Mouse (Mus musculus): Measurements from ENCODE around the gene Lonp1. TPM values are rescaled to one million over a fixed set of nuclear protein-coding genes. Genes with fewer than 3 reads are reported as not detected.

The Lonp1 gene
- polyA plus RNA-seq, 1 experiment, result 23.5 TPM

- Histone ChIP-seq H3K27me3 (ENCODE audit: control insufficient read depth, insufficient read depth, low read length) (no peaks in the 10 kb centered on the region), H3K36me3 (ENCODE audit: control insufficient read depth, insufficient read depth, low read length) (peaks cover 5% of the 10 kb centered on the region), H3K27ac (ENCODE audit: control insufficient read depth, insufficient read depth, low read depth, low read length) (no peak overlapping the region), H3K4me3 (ENCODE audit: control insufficient read depth, low read depth, low read length) (no peak overlapping the region), H3K4me1 (ENCODE audit: control insufficient read depth, insufficient read depth, low read length) (no peaks in the 10 kb centered on the region; the same call in 1 of the 2 replicates)
- TF ChIP-seq POLR2A (IDR thresholded peaks at IDR 0.05; ENCODE audit: control insufficient read depth, low read depth, low read length), result no peak
- no peak for TF ChIP-seq CTCF (IDR thresholded peaks at IDR 0.05; ENCODE audit: control insufficient read depth, insufficient read depth, insufficient replicate concordance, low read depth, low read length)
These were observed 54.5 kb downstream of the Lonp1 start for GRCm38 (mm10) chr17:56572154-56572553.

GRCm38 (mm10) chr17:56570287-56570686 is 56.4 kb downstream of the Lonp1 start:
- no peak overlapping the region for H3K4me3 ChIP-seq (ENCODE audit: control insufficient read depth, low read depth, low read length)
- no peaks in the 10 kb centered on the region for H3K27me3 ChIP-seq (ENCODE audit: control insufficient read depth, insufficient read depth, low read length)
- TF ChIP-seq CTCF (IDR thresholded peaks at IDR 0.05; ENCODE audit: control insufficient read depth, insufficient read depth, insufficient replicate concordance, low read depth, low read length), result no peak
- H3K4me1 ChIP-seq (ENCODE audit: control insufficient read depth, insufficient read depth, low read length), result no peaks in the 10 kb centered on the region; the same call in 1 of the 2 replicates
- peaks cover 5% of the 10 kb centered on the region for H3K36me3 ChIP-seq (ENCODE audit: control insufficient read depth, insufficient read depth, low read length)
- no peak overlapping the region for H3K27ac ChIP-seq (ENCODE audit: control insufficient read depth, insufficient read depth, low read depth, low read length)

GRCm38 (mm10) chr17:56567370-56567769 is 59.3 kb downstream of the Lonp1 start:
- Histone ChIP-seq H3K27me3 (ENCODE audit: control insufficient read depth, insufficient read depth, low read length) (no peaks in the 10 kb centered on the region), H3K4me3 (ENCODE audit: control insufficient read depth, low read depth, low read length) (no peak overlapping the region), H3K27ac (ENCODE audit: control insufficient read depth, insufficient read depth, low read depth, low read length) (no peak overlapping the region), H3K36me3 (ENCODE audit: control insufficient read depth, insufficient read depth, low read length) (peaks cover 3% of the 10 kb centered on the region), H3K4me1 (ENCODE audit: control insufficient read depth, insufficient read depth, low read length) (no peaks in the 10 kb centered on the region; the same call in 1 of the 2 replicates)
- no peak for TF ChIP-seq POLR2A (IDR thresholded peaks at IDR 0.05; ENCODE audit: control insufficient read depth, low read depth, low read length)
- no peak for TF ChIP-seq CTCF (IDR thresholded peaks at IDR 0.05; ENCODE audit: control insufficient read depth, insufficient read depth, insufficient replicate concordance, low read depth, low read length)

GRCm38 (mm10) chr17:56566918-56567317 is 59.8 kb downstream of the Lonp1 start:
- Histone ChIP-seq H3K4me1 (ENCODE audit: control insufficient read depth, insufficient read depth, low read length) (no peaks in the 10 kb centered on the region), H3K4me3 (ENCODE audit: control insufficient read depth, low read depth, low read length) (no peak overlapping the region), H3K27ac (ENCODE audit: control insufficient read depth, insufficient read depth, low read depth, low read length) (no peak overlapping the region), H3K36me3 (ENCODE audit: control insufficient read depth, insufficient read depth, low read length) (peaks cover 3% of the 10 kb centered on the region), H3K27me3 (ENCODE audit: control insufficient read depth, insufficient read depth, low read length) (no peaks in the 10 kb centered on the region)
- TF ChIP-seq POLR2A (IDR thresholded peaks at IDR 0.05; ENCODE audit: control insufficient read depth, low read depth, low read length) (no peak), CTCF (IDR thresholded peaks at IDR 0.05; ENCODE audit: control insufficient read depth, insufficient read depth, insufficient replicate concordance, low read depth, low read length) (no peak)

GRCm38 (mm10) chr17:56566293-56566692 is 60.4 kb downstream of the Lonp1 start:
- no peak for TF ChIP-seq POLR2A (IDR thresholded peaks at IDR 0.05; ENCODE audit: control insufficient read depth, low read depth, low read length)
- no peak for TF ChIP-seq CTCF (IDR thresholded peaks at IDR 0.05; ENCODE audit: control insufficient read depth, insufficient read depth, insufficient replicate concordance, low read depth, low read length)
- Histone ChIP-seq H3K4me3 (ENCODE audit: control insufficient read depth, low read depth, low read length) (no peak overlapping the region), H3K27me3 (ENCODE audit: control insufficient read depth, insufficient read depth, low read length) (no peaks in the 10 kb centered on the region), H3K36me3 (ENCODE audit: control insufficient read depth, insufficient read depth, low read length) (peaks cover 3% of the 10 kb centered on the region), H3K4me1 (ENCODE audit: control insufficient read depth, insufficient read depth, low read length) (no peaks in the 10 kb centered on the region), H3K27ac (ENCODE audit: control insufficient read depth, insufficient read depth, low read depth, low read length) (no peak overlapping the region)

Other genes with a start within 250 kb of the Lonp1 start
- 63.4 and 68.8 TPM in 2 replicates for gene Ptprs, start 150.4 kb downstream of the Lonp1 start, polyA plus RNA-seq (2012; rRNA removed)
- gene Znrf4, start 114.5 kb downstream of the Lonp1 start, polyA plus RNA-seq (2012; rRNA removed), result 1,198 and 1,268 TPM in 2 replicates
- gene Gm20219, start 72.5 kb downstream of the Lonp1 start, polyA plus RNA-seq (2012; rRNA removed), result 2.0 and 2.3 TPM in 2 replicates
- gene Safb2, start 42.3 kb downstream of the Lonp1 start, polyA plus RNA-seq (2012; rRNA removed), result 92.2 and 99.2 TPM in 2 replicates
- 104 and 116 TPM in 2 replicates for gene Safb, start 42.1 kb downstream of the Lonp1 start, polyA plus RNA-seq (2012; rRNA removed)
- gene 2410015M20Rik, start 17.1 kb downstream of the Lonp1 start, polyA plus RNA-seq (2012; rRNA removed), result 253 and 274 TPM in 2 replicates
- 1,820 and 2,071 TPM in 2 replicates for gene Rpl36, start 13.5 kb downstream of the Lonp1 start, polyA plus RNA-seq (2012; rRNA removed)
- gene Catsperd, start 1.3 kb upstream of the Lonp1 start, polyA plus RNA-seq (2012; rRNA removed), result 182 and 184 TPM in 2 replicates
- 98.4 and 120 TPM in 2 replicates for gene Ranbp3, start 46.4 kb upstream of the Lonp1 start, polyA plus RNA-seq (2012; rRNA removed)
- gene Ndufa11, start 90.9 kb upstream of the Lonp1 start, polyA plus RNA-seq (2012; rRNA removed), result 135 and 159 TPM in 2 replicates
- gene Vmac, start 91.1 kb upstream of the Lonp1 start, polyA plus RNA-seq (2012; rRNA removed), result 9.2 and 12.4 TPM in 2 replicates
- 7.8 and 9.2 TPM in 2 replicates for gene Nrtn, start 130.6 kb upstream of the Lonp1 start, polyA plus RNA-seq (2012; rRNA removed)
- 29.7 and 31.3 TPM in 2 replicates for gene Dus3l, start 137.9 kb upstream of the Lonp1 start, polyA plus RNA-seq (2012; rRNA removed)
- 158 and 194 TPM in 2 replicates for gene Prr22, start 143.4 kb upstream of the Lonp1 start, polyA plus RNA-seq (2012; rRNA removed)
- gene Rfx2, start 204.1 kb upstream of the Lonp1 start, polyA plus RNA-seq (2012; rRNA removed), result 312 and 332 TPM in 2 replicates
- gene Acsbg2, start 247.6 kb upstream of the Lonp1 start, polyA plus RNA-seq (2012; rRNA removed), result 166 TPM in 2 replicates
- gene 1700061G19Rik, start 248.6 kb upstream of the Lonp1 start, polyA plus RNA-seq (2012; rRNA removed), result 157 and 164 TPM in 2 replicates